Mouse (Mus musculus): Measurements from ENCODE around the gene 1110008P14Rik.

DNA sequence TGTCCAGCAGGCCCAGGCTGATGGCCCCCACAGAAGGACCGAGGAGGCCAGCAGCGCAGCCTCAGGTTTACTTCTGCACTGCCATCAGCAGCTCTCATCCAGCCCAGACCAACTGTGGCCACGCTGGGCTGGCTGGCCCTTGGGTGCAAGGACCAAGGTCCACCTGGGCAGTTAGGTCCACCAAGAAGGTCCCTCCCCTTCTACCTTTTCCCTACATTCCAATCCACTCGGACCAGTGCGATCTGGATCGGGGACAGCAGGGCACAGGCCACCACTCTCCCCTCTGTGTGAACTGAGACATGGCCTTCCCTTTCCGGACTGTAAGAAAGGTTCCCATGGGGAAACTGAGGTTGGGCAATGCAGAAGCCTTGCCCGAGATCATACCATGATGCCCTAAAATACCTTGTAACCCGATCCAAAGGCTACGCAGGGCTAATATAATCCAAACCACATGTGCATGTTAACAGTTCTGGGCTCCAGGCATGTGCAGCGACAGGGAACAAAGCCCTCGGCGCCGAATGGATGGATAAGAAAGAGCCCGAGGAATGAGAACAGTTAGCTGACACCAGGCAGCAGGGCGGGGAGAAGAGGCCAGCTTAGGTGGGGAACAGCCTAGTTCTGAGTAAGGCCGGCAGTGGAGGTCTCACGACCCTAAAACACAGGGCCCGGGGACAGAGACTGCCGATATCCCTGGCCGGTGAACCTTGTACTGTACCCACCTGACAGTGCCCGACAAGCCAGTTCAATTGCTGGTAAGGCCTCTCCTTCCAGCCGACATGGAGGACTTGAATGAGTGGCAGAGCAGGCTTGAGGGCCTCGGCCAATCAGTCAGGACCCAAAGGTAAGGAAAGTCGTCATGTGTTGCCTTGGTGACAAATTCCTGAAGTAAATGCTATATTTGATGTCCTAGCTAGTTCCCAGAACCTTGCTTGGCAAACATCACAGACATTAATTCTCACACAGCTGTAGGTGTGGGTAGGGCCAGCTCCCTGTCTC lies 27.0 kb upstream of the 1110008P14Rik start:
- TF ChIP-seq CTCF (IDR thresholded peaks at IDR 0.05; ENCODE audit: borderline replicate concordance, insufficient read depth, low read depth, low read length) = no peak
- TF ChIP-seq POLR2A (IDR thresholded peaks at IDR 0.05; ENCODE audit: borderline replicate concordance, insufficient read depth, low read length) = no peak

Measured in cerebellum, adult 2 months (tissue).